Mouse (Mus musculus): ENCODE results near the gene Sparc.

The Sparc gene

GRCm38 (mm10) chr11:55422978-55423377, at the start of gene Sparc:
Gene Sparc, minus strand, starts transcription at chr11:55423183.
- DNase-seq (ENCODE audit: extremely low read depth, low read depth, low spot score) = no peak

GRCm38 (mm10) chr11:55471467-55471866, 48.5 kb upstream of the Sparc start:
- DNase-seq (ENCODE audit: extremely low read depth, low read depth, low spot score) = no peak

- DNase-seq (ENCODE audit: extremely low read depth, low read depth, low spot score) = no peak
Observed at GRCm38 (mm10) chr11:55470761-55471160, 47.8 kb upstream of the Sparc start.

GRCm38 (mm10) chr11:55469923-55470691, 47.1 kb upstream of the Sparc start:
- no peak for DNase-seq (ENCODE audit: extremely low read depth, low read depth, low spot score)

- peak; percentile 100 for DNase-seq (ENCODE audit: extremely low read depth, low read depth, low spot score)
Observed at GRCm38 (mm10) chr11:55469048-55469843, 46.3 kb upstream of the Sparc start, which contains the start of gene G3bp1. Gene G3bp1, plus strand, starts transcription at chr11:55469685.

GRCm38 (mm10) chr11:55468611-55469047, 45.6 kb upstream of the Sparc start:
- DNase-seq (ENCODE audit: extremely low read depth, low read depth, low spot score) = no peak

GRCm38 (mm10) chr11:55468012-55468411, 45.0 kb upstream of the Sparc start:
- no peak for DNase-seq (ENCODE audit: extremely low read depth, low read depth, low spot score)

- DNase-seq (ENCODE audit: extremely low read depth, low read depth, low spot score) = no peak
Observed at GRCm38 (mm10) chr11:55465177-55465576, 42.2 kb upstream of the Sparc start.

GRCm38 (mm10) chr11:55464707-55465106, 41.7 kb upstream of the Sparc start:
- DNase-seq (ENCODE audit: extremely low read depth, low read depth, low spot score) = no peak

GRCm38 (mm10) chr11:55462149-55462548, 39.2 kb upstream of the Sparc start:
- no peak for DNase-seq (ENCODE audit: extremely low read depth, low read depth, low spot score)

GRCm38 (mm10) chr11:55461019-55461645, 38.1 kb upstream of the Sparc start, which contains the start of gene Atox1:
Gene Atox1, minus strand, starts transcription at chr11:55461239.
- DNase-seq (ENCODE audit: extremely low read depth, low read depth, low spot score) = peak; percentile 95

- DNase-seq (ENCODE audit: extremely low read depth, low read depth, low spot score) = no peak
Observed at GRCm38 (mm10) chr11:55460559-55461018, 37.6 kb upstream of the Sparc start.

GRCm38 (mm10) chr11:55459850-55460558, 37.0 kb upstream of the Sparc start:
- no peak for DNase-seq (ENCODE audit: extremely low read depth, low read depth, low spot score)

GRCm38 (mm10) chr11:55458501-55458900, 35.5 kb upstream of the Sparc start:
- DNase-seq (ENCODE audit: extremely low read depth, low read depth, low spot score) = no peak

- no peak for DNase-seq (ENCODE audit: extremely low read depth, low read depth, low spot score)
Observed at GRCm38 (mm10) chr11:55455166-55455565, 32.2 kb upstream of the Sparc start.

GRCm38 (mm10) chr11:55453640-55454039, 30.7 kb upstream of the Sparc start:
- DNase-seq (ENCODE audit: extremely low read depth, low read depth, low spot score) = no peak

- no peak for DNase-seq (ENCODE audit: extremely low read depth, low read depth, low spot score)
Observed at GRCm38 (mm10) chr11:55450311-55450710, 27.3 kb upstream of the Sparc start.

GRCm38 (mm10) chr11:55449531-55449930, 26.5 kb upstream of the Sparc start:
- DNase-seq (ENCODE audit: extremely low read depth, low read depth, low spot score) = no peak

GRCm38 (mm10) chr11:55446579-55446978, 23.6 kb upstream of the Sparc start:
- peak; percentile 81 for DNase-seq (ENCODE audit: extremely low read depth, low read depth, low spot score)

- DNase-seq (ENCODE audit: extremely low read depth, low read depth, low spot score) = no peak
Observed at GRCm38 (mm10) chr11:55444772-55445171, 21.8 kb upstream of the Sparc start.

- no peak for DNase-seq (ENCODE audit: extremely low read depth, low read depth, low spot score)
Observed at GRCm38 (mm10) chr11:55439718-55440117, 16.7 kb upstream of the Sparc start.

Measured in fat pad, adult 2 months (tissue).